Mouse (Mus musculus) midbrain, embryonic 14.5 days (tissue): ENCODE results near the gene Etnk1. TPM values are rescaled to one million over a fixed set of nuclear protein-coding genes. Genes with fewer than 3 reads are reported as not detected.
"Not testable (repeated sequence)": the region's sequence is repeated elsewhere in the genome, so short reads cannot be mapped to it uniquely, and the experiment has no call there.

Source experiments
- ATAC-seq: fragments of 200-750 bp; cut with Nextera tagmentation; 2 replicates; pipeline ENCODE4 v1.8.0; 2017; ENCODE audit warnings: moderate number of reproducible peaks, moderate library complexity; ENCODE audit not compliant: low FRiP score, low TSS enrichment
- DNase-seq: peaks from one replicate; pipeline ENCODE4 v3.0.0-alpha.2; 2015
- H3K27ac ChIP-seq: fragments of 300-500 bp; sonication (generic); replicated peaks from 2 replicates; pipeline ENCODE4 v1.5.1; 2014; ENCODE audit warnings: mild to moderate bottlenecking, low read depth, low read length, moderate library complexity
- H3K27me3 ChIP-seq: fragments of 300-500 bp; sonication (generic); 2 replicates; pipeline ENCODE4 v1.6.1; 2014; ENCODE audit warnings: low read length, control low read depth, mixed read lengths; ENCODE audit not compliant: control insufficient read depth, insufficient read depth
- H3K36me3 ChIP-seq: fragments of 300-500 bp; sonication (generic); 2 replicates; pipeline ENCODE4 v1.6.1; 2014; ENCODE audit warnings: low read length, control low read depth; ENCODE audit not compliant: control insufficient read depth, insufficient read depth
- H3K4me1 ChIP-seq: fragments of 300-500 bp; sonication (generic); 2 replicates; pipeline ENCODE4 v1.6.1; 2014; ENCODE audit warnings: mild to moderate bottlenecking, antibody characterized with exemption, low read length, control low read depth; ENCODE audit not compliant: control insufficient read depth, insufficient read depth
- H3K4me2 ChIP-seq: fragments of 300-500 bp; sonication (generic); 2 replicates; pipeline ENCODE4 v1.6.1; 2014; ENCODE audit warnings: mild to moderate bottlenecking, low read length, moderate library complexity
- H3K4me3 ChIP-seq: fragments of 300-500 bp; sonication (generic); replicated peaks from 2 replicates; pipeline ENCODE4 v1.5.1; 2014; ENCODE audit warnings: low read depth, low read length
- H3K9ac ChIP-seq: fragments of 300-500 bp; sonication (generic); replicated peaks from 2 replicates; pipeline ENCODE4 v1.6.1; 2014; ENCODE audit warnings: mild to moderate bottlenecking, low read length, moderate library complexity
- H3K9me3 ChIP-seq: fragments of 300-500 bp; sonication (generic); 2 replicates; pipeline ENCODE4 v1.6.1; 2016; ENCODE audit warnings: low read length, control low read depth, mixed read lengths; ENCODE audit not compliant: control insufficient read depth
- WGBS: fragments of 180-500 bp; shearing (Covaris S2); extraction: QIAGEN DNeasy Blood & Tissue Kit; methylation state at CpG from one replicate; pipeline ENCODE4 v1.1.7; 2014; 5-methylcytosine and 5-hydroxymethylcytosine counted together
- polyA plus RNA-seq: library from polyadenylated mRNA; unstranded; fragments of >200 nt; fragmentation: Nextera tagmentation; extraction: Ambion mirVana; gene quantifications from 2 replicates; pipeline ENCODE4 v1.2.1, GENCODE M21; 2014

Gene Etnk1
- polyA plus RNA-seq, 1 experiment from 2014 or later, result 62.0 TPM

DNA sequence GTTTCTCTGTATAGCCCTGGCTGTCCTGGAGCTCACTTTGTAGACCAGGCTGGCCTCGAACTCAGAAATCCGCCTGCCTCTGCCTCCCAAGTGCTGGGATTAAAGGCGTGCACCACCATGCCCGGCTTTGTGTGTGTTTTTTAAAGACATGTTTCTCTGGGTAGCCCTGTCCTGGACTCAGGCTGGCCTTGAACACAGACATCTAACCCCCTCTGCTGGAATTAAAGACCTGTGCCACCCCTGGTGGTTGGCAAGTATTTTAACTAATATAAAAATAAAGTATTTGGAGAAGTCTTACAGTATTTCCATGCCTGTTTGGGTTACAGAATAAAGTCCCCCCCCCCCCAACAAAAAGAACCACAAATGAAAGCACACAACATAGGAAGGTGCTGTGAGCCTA is 5.7 kb downstream of the Etnk1 start:
- not testable (repeated sequence) for H3K4me3 ChIP-seq, H3K4me2 ChIP-seq, H3K9ac ChIP-seq, H3K27me3 ChIP-seq, H3K9me3 ChIP-seq, DNase-seq, ATAC-seq, H3K27ac ChIP-seq
- H3K4me1 ChIP-seq, result peaks cover 25% of the 10 kb centered on the region
- 94% methylated on average over 4 of the region's 4 CpGs for WGBS
- H3K36me3 ChIP-seq, result peaks cover 16% of the 10 kb centered on the region; the same call in 1 of the 2 replicates

DNA sequence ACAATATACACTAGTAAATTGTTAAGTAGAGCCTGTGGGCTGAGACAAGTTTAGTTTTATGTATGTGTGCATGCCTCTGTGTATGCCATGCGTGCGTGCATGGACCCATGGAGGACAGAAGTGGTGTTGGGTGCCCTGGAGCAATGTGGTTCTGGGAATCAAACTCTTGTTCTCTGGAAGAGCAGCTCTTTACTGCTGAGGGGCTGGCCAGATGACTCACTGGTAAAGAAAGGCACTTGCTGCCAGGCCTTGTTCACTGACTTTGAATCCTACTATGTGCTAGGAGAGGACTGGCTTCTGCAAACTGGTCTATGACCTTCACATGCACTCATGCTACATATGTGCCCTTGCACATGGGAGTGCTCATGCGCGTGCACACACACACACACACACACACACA is 7.2 kb downstream of the Etnk1 start:
- no peak overlapping the region for H3K4me3 ChIP-seq
- H3K4me2 ChIP-seq, result no peak overlapping the region
- H3K27me3 ChIP-seq, result no peaks in the 10 kb centered on the region
- no peak for ATAC-seq
- H3K9me3 ChIP-seq, result no peaks in the 10 kb centered on the region
- H3K36me3 ChIP-seq, result peaks cover 19% of the 10 kb centered on the region; the same call in 1 of the 2 replicates
- no peak for DNase-seq
- no peak overlapping the region for H3K27ac ChIP-seq
- WGBS, result 96% methylated on average over 4 of the region's 4 CpGs
- H3K9ac ChIP-seq, result no peak overlapping the region
- peaks cover 15% of the 10 kb centered on the region for H3K4me1 ChIP-seq

DNA sequence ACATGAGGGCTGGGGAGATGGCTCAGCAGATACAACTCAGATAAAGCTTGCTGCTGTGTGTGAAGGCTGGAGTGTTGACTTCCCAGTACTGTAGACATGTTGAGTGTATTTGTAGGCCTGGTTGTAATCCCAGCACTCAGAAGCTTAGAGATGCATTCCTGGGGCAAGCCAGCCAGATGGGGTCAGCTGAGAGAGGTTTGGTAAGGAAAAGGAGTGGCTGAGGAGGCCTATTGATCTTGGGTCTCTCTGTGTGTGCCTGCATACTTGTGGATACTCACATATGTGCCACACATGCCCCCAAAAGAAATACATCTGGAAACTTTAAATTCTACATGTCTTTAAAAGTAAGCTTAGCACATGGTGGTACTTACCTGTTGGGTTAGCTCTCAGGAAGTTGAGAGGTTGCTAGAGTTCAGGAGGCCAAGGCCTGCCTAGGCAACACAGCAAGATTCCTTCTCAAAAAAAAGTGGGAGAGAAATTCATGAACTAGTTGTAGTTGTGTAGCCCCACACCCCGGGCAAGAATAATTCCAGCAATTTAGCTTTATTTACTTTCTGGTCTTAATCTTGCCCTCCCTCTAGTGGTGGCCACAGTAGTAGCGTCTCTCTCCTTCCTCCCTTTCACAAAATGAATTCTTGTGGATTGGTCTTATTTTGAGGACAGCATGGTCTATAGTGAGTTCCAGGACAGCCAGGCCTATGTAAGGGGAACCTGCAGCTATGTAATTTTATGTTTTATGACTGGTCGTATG is 8.1 kb downstream of the Etnk1 start:
- 39% methylated on average over 3 of the region's 3 CpGs for WGBS
- Histone ChIP-seq H3K27me3 (no peaks in the 10 kb centered on the region), H3K9me3 (no peaks in the 10 kb centered on the region), H3K27ac (no peak overlapping the region), H3K9ac (no peak overlapping the region), H3K4me3 (no peak overlapping the region), H3K36me3 (peaks cover 19% of the 10 kb centered on the region), H3K4me1 (0 out of 2 replicates have a peak, but pooled peaks cover 8% of the 10 kb centered on the region), H3K4me2 (no peak overlapping the region)
- DNase-seq (peak; percentile 75), ATAC-seq (no peak)

DNA sequence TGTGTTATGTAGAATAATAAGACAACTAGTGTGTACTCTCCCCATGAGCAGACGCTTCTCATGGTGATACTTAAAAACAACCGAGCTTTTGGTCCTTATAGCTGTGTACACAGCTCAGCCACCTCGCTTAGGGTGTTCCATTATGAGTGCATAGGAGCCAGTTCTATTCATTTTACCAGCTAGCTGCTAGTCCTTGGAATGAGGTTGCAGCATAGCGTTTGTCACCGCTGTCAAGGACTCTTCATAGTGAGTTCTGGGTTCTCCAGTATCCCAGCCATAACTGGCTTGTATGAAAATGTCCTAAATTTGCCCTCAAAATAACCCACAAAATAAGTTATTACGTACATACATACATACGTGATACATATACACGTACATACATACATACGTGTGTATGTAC is 9.1 kb downstream of the Etnk1 start:
- 96% methylated on average over 9 of the region's 9 CpGs for WGBS
- DNase-seq, result no peak
- H3K9me3 ChIP-seq, result no peaks in the 10 kb centered on the region

DNA sequence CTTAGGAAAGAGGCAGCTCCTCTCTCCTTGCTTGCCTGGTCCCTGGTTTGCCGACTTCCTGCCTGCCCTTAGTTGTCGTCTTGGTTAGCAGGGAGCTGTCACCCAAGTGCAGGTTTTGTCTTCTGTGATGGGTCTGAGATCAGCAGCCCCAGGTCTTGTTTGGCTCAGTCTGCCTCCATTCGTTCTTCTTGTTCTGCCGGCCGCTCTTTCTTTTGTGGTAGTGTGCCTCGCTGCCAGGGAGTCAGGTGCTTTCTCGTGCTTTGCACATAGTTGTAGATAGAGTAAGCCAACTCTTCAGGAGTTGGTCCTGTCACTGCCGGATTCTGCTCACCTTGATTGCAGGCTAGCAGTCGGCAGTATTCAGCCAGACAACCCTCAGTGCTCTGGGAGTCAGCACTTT is 9.6 kb downstream of the Etnk1 start:
- Histone ChIP-seq H3K4me2 (no peak overlapping the region), H3K27ac (no peak overlapping the region), H3K9ac (no peak overlapping the region), H3K36me3 (peaks cover 22% of the 10 kb centered on the region), H3K4me3 (no peak overlapping the region), H3K9me3 (no peaks in the 10 kb centered on the region), H3K27me3 (no peaks in the 10 kb centered on the region), H3K4me1 (no peaks in the 10 kb centered on the region)
- WGBS, result 92% methylated on average over 9 of the region's 9 CpGs
- ATAC-seq, result no peak
- no peak for DNase-seq

More for the DNA sequence above, 9.1 kb downstream of the Etnk1 start:
- no peak overlapping the region for H3K4me2 ChIP-seq
- H3K4me1 ChIP-seq, result 0 out of 2 replicates have a peak, but pooled peaks cover 3% of the 10 kb centered on the region
- no peak overlapping the region for H3K27ac ChIP-seq
- H3K4me3 ChIP-seq, result no peak overlapping the region
- H3K36me3 ChIP-seq, result peaks cover 25% of the 10 kb centered on the region
- ATAC-seq, result no peak
- no peaks in the 10 kb centered on the region for H3K27me3 ChIP-seq
- H3K9ac ChIP-seq, result no peak overlapping the region

DNA sequence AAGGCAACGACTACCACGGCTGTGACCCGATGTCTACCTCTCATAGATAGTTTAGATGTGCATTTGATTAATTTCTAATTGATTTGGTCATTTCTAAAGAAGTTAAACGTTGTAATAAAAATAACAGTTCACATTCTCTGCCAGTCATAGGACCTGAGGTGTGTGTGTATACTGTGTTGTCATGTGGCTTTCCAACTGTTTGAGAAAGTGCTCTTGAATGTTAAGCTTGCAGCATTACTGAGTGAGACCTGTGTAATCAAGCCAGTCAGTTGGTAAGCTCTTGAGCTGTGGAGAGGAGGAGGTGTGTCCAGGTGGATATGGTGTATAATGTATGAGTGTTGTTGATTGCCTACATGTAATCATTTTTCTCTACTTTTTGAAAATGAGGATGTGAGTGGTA is 12.2 kb downstream of the Etnk1 start:
- ATAC-seq (no peak), DNase-seq (no peak)
- Histone ChIP-seq H3K27ac (no peak overlapping the region), H3K9me3 (no peaks in the 10 kb centered on the region), H3K4me3 (no peak overlapping the region), H3K4me2 (no peak overlapping the region), H3K27me3 (no peaks in the 10 kb centered on the region), H3K36me3 (peaks cover 30% of the 10 kb centered on the region), H3K9ac (no peak overlapping the region), H3K4me1 (no peaks in the 10 kb centered on the region)
- 80% methylated on average over 4 of the region's 4 CpGs for WGBS

DNA sequence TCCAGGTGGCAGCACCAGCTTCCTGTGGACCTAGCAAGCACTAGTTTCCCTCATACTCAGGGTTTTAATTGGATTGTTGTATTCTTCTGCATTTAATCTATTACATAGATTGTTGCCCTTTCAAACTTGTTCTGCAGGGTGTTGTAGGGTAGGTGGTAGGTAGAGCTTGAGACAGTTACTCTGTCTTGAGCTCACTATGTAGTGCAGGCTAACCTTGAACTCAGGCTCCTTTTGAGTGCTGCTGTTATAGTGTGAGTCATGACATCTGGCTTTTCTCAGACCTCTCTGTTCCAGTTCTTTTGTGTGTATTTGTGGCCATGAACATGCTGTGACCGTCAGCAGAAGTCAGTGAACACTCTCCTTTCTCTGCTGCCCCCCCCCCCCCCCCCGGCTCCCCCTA is 12.7 kb downstream of the Etnk1 start:
- Histone ChIP-seq H3K4me3 (no peak overlapping the region), H3K9me3 (no peaks in the 10 kb centered on the region), H3K36me3 (peaks cover 34% of the 10 kb centered on the region), H3K27me3 (no peaks in the 10 kb centered on the region), H3K4me1 (no peaks in the 10 kb centered on the region), H3K27ac (no peak overlapping the region), H3K4me2 (no peak overlapping the region), H3K9ac (no peak overlapping the region)
- ATAC-seq (no peak), DNase-seq (no peak)
- 85% methylated on average over 2 of the region's 2 CpGs for WGBS

DNA sequence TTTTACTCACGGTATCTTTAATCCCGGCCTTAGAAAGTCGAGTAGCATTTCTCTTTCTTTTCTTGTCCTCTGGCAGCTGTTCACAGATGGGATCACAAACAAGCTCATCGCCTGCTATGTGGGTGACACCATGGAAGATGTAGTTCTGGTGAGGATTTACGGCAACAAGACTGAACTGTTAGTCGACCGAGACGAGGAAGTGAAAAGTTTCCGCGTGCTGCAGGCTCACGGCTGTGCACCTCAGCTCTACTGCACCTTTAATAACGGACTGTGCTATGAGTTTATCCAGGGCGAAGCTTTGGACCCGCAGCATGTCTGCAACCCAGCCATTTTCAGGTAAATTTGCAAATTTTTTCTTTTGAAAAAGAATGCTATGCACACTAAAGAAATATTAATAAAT is 13.5 kb downstream of the Etnk1 start:
- Histone ChIP-seq H3K27me3 (no peaks in the 10 kb centered on the region), H3K4me1 (no peaks in the 10 kb centered on the region), H3K9ac (no peak overlapping the region), H3K4me3 (no peak overlapping the region), H3K4me2 (no peak overlapping the region), H3K27ac (no peak overlapping the region), H3K9me3 (no peaks in the 10 kb centered on the region), H3K36me3 (peaks cover 38% of the 10 kb centered on the region)
- no peak for ATAC-seq
- WGBS, result 93% methylated on average over 14 of the region's 14 CpGs
- DNase-seq, result no peak

DNA sequence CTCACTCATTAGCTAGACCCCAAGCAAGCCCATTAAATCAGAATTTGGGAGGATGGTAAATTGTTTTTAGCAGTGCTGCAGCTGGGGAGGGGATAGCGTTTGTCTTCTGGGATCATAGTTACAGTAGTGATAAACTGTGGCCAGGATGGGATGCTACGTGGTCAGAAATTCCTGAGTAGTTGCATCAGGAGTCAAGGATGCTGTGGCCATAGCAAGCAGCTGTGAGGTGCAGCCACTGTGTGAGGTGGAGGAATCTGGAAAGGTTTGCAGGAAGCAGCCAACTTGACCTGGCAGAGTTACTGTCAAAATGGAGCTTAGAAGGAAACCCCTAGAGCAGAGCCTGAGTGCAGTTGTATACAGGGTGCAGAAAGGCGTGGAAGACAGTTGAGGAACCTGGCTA is 17.1 kb downstream of the Etnk1 start:
- no peak overlapping the region for H3K4me2 ChIP-seq
- 97% methylated on average over 3 of the region's 3 CpGs for WGBS
- H3K36me3 ChIP-seq, result peaks cover 37% of the 10 kb centered on the region
- no peak overlapping the region for H3K4me3 ChIP-seq
- H3K9me3 ChIP-seq, result no peaks in the 10 kb centered on the region
- H3K9ac ChIP-seq, result no peak overlapping the region
- no peaks in the 10 kb centered on the region for H3K4me1 ChIP-seq
- H3K27me3 ChIP-seq, result no peaks in the 10 kb centered on the region
- ATAC-seq (no peak), DNase-seq (no peak)
- no peak overlapping the region for H3K27ac ChIP-seq
